21 mouse cellular contexts compared by ENCODE assay signal in genomic region chr14:78831158-78831557, GRCm38 (mm10).
"Had no signal": no experiment of that assay in that cellular context is flagged by ENCODE, and none has a peak within 500 bp of the region (broad histone marks: within the 10 kb centered on the region; RNA-seq: fewer than 3 reads in every experiment).

No protein-coding gene starts in this region.

- H3K4me2 ChIP-seq: limb, embryonic 13.5 days; liver, embryonic 12.5 days; liver, embryonic 15.5 days; lung, embryonic 15.5 days; neural tube, embryonic 13.5 days; stomach, embryonic 15.5 days had no signal

- H3K4me1 ChIP-seq: limb, embryonic 10.5 days; limb, embryonic 13.5 days; liver, embryonic 12.5 days; liver, embryonic 15.5 days; lung, embryonic 15.5 days; megakaryocyte, embryonic 14.5 days; midbrain, embryonic 10.5 days; neural tube, embryonic 13.5 days; stomach, embryonic 15.5 days had no signal

- H3K9me3 ChIP-seq: limb, embryonic 10.5 days; limb, embryonic 13.5 days; liver, embryonic 12.5 days; liver, embryonic 15.5 days; lung, embryonic 15.5 days; megakaryocyte, embryonic 14.5 days; midbrain, embryonic 10.5 days; neural tube, embryonic 13.5 days; stomach, embryonic 15.5 days had no signal

- ATAC-seq: liver, embryonic 12.5 days had no signal

- H3K27me3 ChIP-seq: limb, embryonic 13.5 days; liver, embryonic 12.5 days; liver, embryonic 15.5 days; lung, embryonic 15.5 days; neural tube, embryonic 13.5 days; stomach, embryonic 15.5 days had no signal

- H3K36me3 ChIP-seq: limb, embryonic 10.5 days; limb, embryonic 13.5 days; liver, embryonic 12.5 days; liver, embryonic 15.5 days; lung, embryonic 15.5 days; midbrain, embryonic 10.5 days; neural tube, embryonic 13.5 days; stomach, embryonic 15.5 days had no signal

- H3K27ac ChIP-seq: limb, embryonic 10.5 days; limb, embryonic 13.5 days; liver, embryonic 12.5 days; liver, embryonic 15.5 days; lung, embryonic 15.5 days; midbrain, embryonic 10.5 days; neural tube, embryonic 13.5 days; stomach, embryonic 15.5 days had no signal

- H3K9ac ChIP-seq: limb, embryonic 13.5 days; liver, embryonic 12.5 days; liver, embryonic 15.5 days; lung, embryonic 15.5 days; neural tube, embryonic 13.5 days; stomach, embryonic 15.5 days had no signal

- H3K4me3 ChIP-seq: limb, embryonic 10.5 days; limb, embryonic 13.5 days; liver, embryonic 12.5 days; liver, embryonic 15.5 days; lung, embryonic 15.5 days; megakaryocyte, embryonic 14.5 days; midbrain, embryonic 10.5 days; neural tube, embryonic 13.5 days; stomach, embryonic 15.5 days had no signal

- DNase-seq: kidney, adult 9 months; kidney, postnatal 14 days; kidney, postnatal 4 days; liver; lung, adult 18-20 months; lung, postnatal 10 days; lung, postnatal 36 days; midbrain, embryonic 14.5 days; right cerebral cortex, postnatal 25 days; spleen, adult 18-20 months; thymus, adult 18-20 months; thymus, postnatal 36 days had no signal
